Mouse (Mus musculus): ENCODE results near the gene Cry2.
"Not testable (repeated sequence)": the region's sequence is repeated elsewhere in the genome, so short reads cannot be mapped to it uniquely, and the experiment has no call there.

The Cry2 gene

GRCm38 (mm10) chr2:92433578-92434374 is at the start of gene Cry2:
TSS of gene Cry2 (minus strand) at chr2:92434043.
- peak; percentile 97 for DNase-seq

- no peak for DNase-seq
Measured at GRCm38 (mm10) chr2:92483505-92483904, 49.7 kb upstream of the Cry2 start.

- no peak for DNase-seq
Measured at GRCm38 (mm10) chr2:92482551-92482950, 48.7 kb upstream of the Cry2 start.

- no peak for DNase-seq
Measured at GRCm38 (mm10) chr2:92478313-92478688, 44.5 kb upstream of the Cry2 start.

- no peak for DNase-seq
Measured at GRCm38 (mm10) chr2:92477672-92478312, 43.9 kb upstream of the Cry2 start.

- DNase-seq, result not testable (repeated sequence)
Measured at GRCm38 (mm10) chr2:92476580-92476979, 42.7 kb upstream of the Cry2 start.

- DNase-seq, result no peak
Measured at GRCm38 (mm10) chr2:92475711-92476110, 41.9 kb upstream of the Cry2 start.

GRCm38 (mm10) chr2:92474920-92475319 is 41.1 kb upstream of the Cry2 start:
- no peak for DNase-seq

- peak; percentile 42 to 55 for DNase-seq
Measured at GRCm38 (mm10) chr2:92471886-92472670, 38.2 kb upstream of the Cry2 start.

GRCm38 (mm10) chr2:92464690-92465089 is 30.8 kb upstream of the Cry2 start:
- no peak for DNase-seq

- no peak for DNase-seq
Measured at GRCm38 (mm10) chr2:92461215-92461614, 27.4 kb upstream of the Cry2 start.

- DNase-seq, result peak; percentile 68 to 77
Measured at GRCm38 (mm10) chr2:92459921-92460707, 26.3 kb upstream of the Cry2 start, which contains the start of gene Slc35c1. TSS of gene Slc35c1 (minus strand) at chr2:92460538.

- DNase-seq, result peak; percentile 78 to 82
Measured at GRCm38 (mm10) chr2:92459141-92459920, 25.5 kb upstream of the Cry2 start.

GRCm38 (mm10) chr2:92458481-92458880 is 24.6 kb upstream of the Cry2 start:
- no peak for DNase-seq

- DNase-seq, result no peak
Measured at GRCm38 (mm10) chr2:92456970-92457530, 23.2 kb upstream of the Cry2 start.

GRCm38 (mm10) chr2:92455704-92456103 is 21.9 kb upstream of the Cry2 start:
- no peak for DNase-seq

- DNase-seq, result no peak
Measured at GRCm38 (mm10) chr2:92454166-92454565, 20.3 kb upstream of the Cry2 start.

GRCm38 (mm10) chr2:92451126-92451525 is 17.3 kb upstream of the Cry2 start:
- DNase-seq, result no peak

- DNase-seq, result no peak
Measured at GRCm38 (mm10) chr2:92447121-92447740, 13.4 kb upstream of the Cry2 start.

- no peak for DNase-seq
Measured at GRCm38 (mm10) chr2:92446656-92447055, 12.8 kb upstream of the Cry2 start.

- DNase-seq, result no peak
Measured at GRCm38 (mm10) chr2:92445890-92446289, 12.0 kb upstream of the Cry2 start.

All from thymus, adult 18-20 months (tissue).